Mouse (Mus musculus): Measurements from ENCODE around the gene Tshr. TPM values are rescaled to one million over a fixed set of nuclear protein-coding genes. Genes with fewer than 3 reads are reported as not detected.

The Tshr gene
- polyA plus RNA-seq, 1 experiment, result 0.56 TPM

- peak overlapping the region; percentile 68 for H3K27ac ChIP-seq (ENCODE audit: insufficient read depth, low read length)
- H3K4me3 ChIP-seq (ENCODE audit: insufficient read depth, low read length), result no peak overlapping the region
- H3K4me1 ChIP-seq (ENCODE audit: control insufficient read depth, insufficient read depth, low read length), result peaks cover 3% of the 10 kb centered on the region; the same call in 1 of the 2 replicates
- TF ChIP-seq POLR2A (IDR thresholded peaks at IDR 0.05; ENCODE audit: low read depth, low read length) (no peak), CTCF (IDR thresholded peaks at IDR 0.05; ENCODE audit: borderline replicate concordance, insufficient read depth, low read length) (no peak)
Observed at GRCm38 (mm10) chr12:91495497-91496225, 111.3 kb downstream of the Tshr start.

GRCm38 (mm10) chr12:91496226-91496558, 111.8 kb downstream of the Tshr start:
- H3K27ac ChIP-seq (ENCODE audit: insufficient read depth, low read length), result peak overlapping the region; percentile 68
- no peak overlapping the region for H3K4me3 ChIP-seq (ENCODE audit: insufficient read depth, low read length)
- peaks cover 3% of the 10 kb centered on the region; the same call in 1 of the 2 replicates for H3K4me1 ChIP-seq (ENCODE audit: control insufficient read depth, insufficient read depth, low read length)
- TF ChIP-seq POLR2A (IDR thresholded peaks at IDR 0.05; ENCODE audit: low read depth, low read length) (no peak), CTCF (IDR thresholded peaks at IDR 0.05; ENCODE audit: borderline replicate concordance, insufficient read depth, low read length) (no peak)

DNA sequence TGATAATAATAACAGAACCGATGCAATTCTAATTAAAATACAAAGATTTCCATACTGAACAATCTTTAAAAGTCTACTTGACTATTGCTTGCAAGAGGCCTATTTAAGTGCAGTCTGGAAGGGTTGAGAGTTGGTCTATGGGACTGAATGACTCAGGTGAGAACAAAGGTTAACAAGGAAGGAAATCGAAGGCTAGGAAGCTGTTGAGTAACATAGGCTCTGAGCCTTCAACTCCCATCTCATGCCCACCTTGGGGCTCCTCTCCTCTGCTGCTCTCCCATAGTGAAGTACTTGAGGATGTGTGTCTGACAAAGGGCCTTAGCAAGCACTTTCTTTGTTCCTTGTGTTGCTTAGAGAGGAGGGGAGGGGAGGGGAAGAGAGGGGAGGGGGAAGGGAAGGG, 116.1 kb downstream of the Tshr start:
- H3K27ac ChIP-seq (ENCODE audit: insufficient read depth, low read length), result no peak overlapping the region
- H3K4me1 ChIP-seq (ENCODE audit: control insufficient read depth, insufficient read depth, low read length), result peaks cover 3% of the 10 kb centered on the region; the same call in 1 of the 2 replicates
- TF ChIP-seq POLR2A (IDR thresholded peaks at IDR 0.05; ENCODE audit: low read depth, low read length) (no peak), CTCF (IDR thresholded peaks at IDR 0.05; ENCODE audit: borderline replicate concordance, insufficient read depth, low read length) (no peak)
- no peak overlapping the region for H3K4me3 ChIP-seq (ENCODE audit: insufficient read depth, low read length)

GRCm38 (mm10) chr12:91511766-91512165, 127.4 kb downstream of the Tshr start:
- H3K27ac ChIP-seq (ENCODE audit: insufficient read depth, low read length), result no peak overlapping the region
- no peaks in the 10 kb centered on the region for H3K4me1 ChIP-seq (ENCODE audit: control insufficient read depth, insufficient read depth, low read length)
- no peak overlapping the region for H3K4me3 ChIP-seq (ENCODE audit: insufficient read depth, low read length)
- TF ChIP-seq CTCF (IDR thresholded peaks at IDR 0.05; ENCODE audit: borderline replicate concordance, insufficient read depth, low read length), result no peak
- no peak for TF ChIP-seq POLR2A (IDR thresholded peaks at IDR 0.05; ENCODE audit: low read depth, low read length)

DNA sequence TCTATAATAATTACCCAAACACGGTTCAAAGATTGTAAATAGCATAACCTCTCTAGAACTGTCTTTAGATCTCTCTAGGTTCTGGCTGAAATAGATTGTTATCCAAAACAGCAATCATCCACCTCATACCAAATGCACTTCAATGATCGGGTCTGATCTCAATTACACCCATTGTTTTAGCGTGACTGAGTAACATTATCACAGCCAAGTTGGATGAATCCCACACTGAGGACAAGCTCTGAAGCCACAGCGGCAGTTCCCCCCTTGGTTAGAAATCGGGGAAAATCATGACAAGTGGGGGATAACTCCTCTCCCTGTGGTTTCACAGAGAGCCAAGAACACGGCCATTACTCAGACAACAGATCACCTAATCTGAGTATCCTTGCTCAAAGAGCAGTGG, 129.6 kb downstream of the Tshr start:
- no peak overlapping the region for H3K27ac ChIP-seq (ENCODE audit: insufficient read depth, low read length)
- TF ChIP-seq CTCF (IDR thresholded peaks at IDR 0.05; ENCODE audit: borderline replicate concordance, insufficient read depth, low read length), result no peak
- no peak for TF ChIP-seq POLR2A (IDR thresholded peaks at IDR 0.05; ENCODE audit: low read depth, low read length)
- H3K4me1 ChIP-seq (ENCODE audit: control insufficient read depth, insufficient read depth, low read length), result no peaks in the 10 kb centered on the region
- no peak overlapping the region for H3K4me3 ChIP-seq (ENCODE audit: insufficient read depth, low read length)

DNA sequence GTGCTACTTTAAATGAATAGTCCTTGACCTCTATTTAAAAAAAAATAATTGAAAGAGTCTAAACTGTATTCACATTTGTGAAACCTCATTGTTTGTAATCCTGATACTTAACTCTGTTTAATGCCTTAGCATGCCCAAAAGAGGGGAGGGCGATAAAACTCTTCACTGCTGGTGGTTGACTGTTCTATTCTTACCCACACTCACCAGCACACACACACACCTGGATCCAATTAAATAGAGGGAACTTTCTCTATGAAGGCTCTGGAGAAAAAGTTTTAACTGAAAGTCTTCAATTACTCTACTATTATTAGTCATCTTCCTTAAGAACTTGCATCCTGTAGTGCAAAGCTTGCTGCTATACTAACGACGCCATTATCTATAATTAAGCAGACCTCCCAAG, 133.4 kb downstream of the Tshr start:
- H3K27ac ChIP-seq (ENCODE audit: insufficient read depth, low read length), result no peak overlapping the region
- TF ChIP-seq CTCF (IDR thresholded peaks at IDR 0.05; ENCODE audit: borderline replicate concordance, insufficient read depth, low read length), result no peak
- no peak for TF ChIP-seq POLR2A (IDR thresholded peaks at IDR 0.05; ENCODE audit: low read depth, low read length)
- H3K4me3 ChIP-seq (ENCODE audit: insufficient read depth, low read length), result no peak overlapping the region
- H3K4me1 ChIP-seq (ENCODE audit: control insufficient read depth, insufficient read depth, low read length), result no peaks in the 10 kb centered on the region

GRCm38 (mm10) chr12:91523626-91524025, 139.3 kb downstream of the Tshr start:
- H3K4me1 ChIP-seq (ENCODE audit: control insufficient read depth, insufficient read depth, low read length), result no peaks in the 10 kb centered on the region
- TF ChIP-seq CTCF (IDR thresholded peaks at IDR 0.05; ENCODE audit: borderline replicate concordance, insufficient read depth, low read length) (no peak), POLR2A (IDR thresholded peaks at IDR 0.05; ENCODE audit: low read depth, low read length) (no peak)
- H3K4me3 ChIP-seq (ENCODE audit: insufficient read depth, low read length), result no peak overlapping the region
- no peak overlapping the region for H3K27ac ChIP-seq (ENCODE audit: insufficient read depth, low read length)

- H3K27ac ChIP-seq (ENCODE audit: insufficient read depth, low read length), result no peak overlapping the region
- H3K4me3 ChIP-seq (ENCODE audit: insufficient read depth, low read length), result no peak overlapping the region
- H3K4me1 ChIP-seq (ENCODE audit: control insufficient read depth, insufficient read depth, low read length), result no peaks in the 10 kb centered on the region
- TF ChIP-seq CTCF (IDR thresholded peaks at IDR 0.05; ENCODE audit: borderline replicate concordance, insufficient read depth, low read length) (no peak), POLR2A (IDR thresholded peaks at IDR 0.05; ENCODE audit: low read depth, low read length) (no peak)
Observed at GRCm38 (mm10) chr12:91534514-91534913, 150.2 kb downstream of the Tshr start.

- TF ChIP-seq POLR2A (IDR thresholded peaks at IDR 0.05; ENCODE audit: low read depth, low read length) (no peak), CTCF (IDR thresholded peaks at IDR 0.05; ENCODE audit: borderline replicate concordance, insufficient read depth, low read length) (no peak)
- no peak overlapping the region for H3K27ac ChIP-seq (ENCODE audit: insufficient read depth, low read length)
- H3K4me3 ChIP-seq (ENCODE audit: insufficient read depth, low read length), result no peak overlapping the region
- H3K4me1 ChIP-seq (ENCODE audit: control insufficient read depth, insufficient read depth, low read length), result no peaks in the 10 kb centered on the region
Observed at GRCm38 (mm10) chr12:91540202-91540601, 155.8 kb downstream of the Tshr start.

DNA sequence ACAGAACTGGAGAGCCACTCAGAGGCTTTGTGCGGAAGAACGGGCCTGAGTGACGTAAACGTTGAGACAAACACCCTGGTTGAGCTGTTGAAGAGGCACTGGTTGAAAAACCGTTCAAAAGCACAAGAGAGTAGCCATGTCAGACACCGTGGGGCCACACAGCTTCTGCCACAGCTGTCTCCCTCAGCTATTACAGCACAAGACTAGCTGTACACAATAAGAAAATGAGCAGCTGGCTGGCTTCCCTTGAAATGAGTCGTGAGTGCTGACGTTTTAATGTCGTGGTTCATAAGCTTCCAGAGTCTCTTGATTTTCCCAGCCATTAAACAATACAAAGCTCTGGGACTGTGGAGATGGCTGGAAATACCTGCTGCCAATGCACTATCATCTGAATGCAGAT, 165.1 kb downstream of the Tshr start:
- H3K4me3 ChIP-seq (ENCODE audit: insufficient read depth, low read length), result no peak overlapping the region
- no peak for TF ChIP-seq POLR2A (IDR thresholded peaks at IDR 0.05; ENCODE audit: low read depth, low read length)
- TF ChIP-seq CTCF (IDR thresholded peaks at IDR 0.05; ENCODE audit: borderline replicate concordance, insufficient read depth, low read length), result no peak
- no peaks in the 10 kb centered on the region for H3K4me1 ChIP-seq (ENCODE audit: control insufficient read depth, insufficient read depth, low read length)
- H3K27ac ChIP-seq (ENCODE audit: insufficient read depth, low read length), result no peak overlapping the region

Measured in embryonic fibroblast, embryonic 13.5 days (primary cell).